Mouse (Mus musculus) heart, embryonic 13.5 days (tissue): ENCODE measurements around the gene Rbm44. TPM values are rescaled to one million over a fixed set of nuclear protein-coding genes. Genes with fewer than 3 reads are reported as not detected.

Experiments used
- ATAC-seq: fragments of 200-750 bp; cut with Nextera tagmentation; 2 replicates; pipeline ENCODE4 v1.8.0; 2017; ENCODE audit warnings: moderate TSS enrichment; ENCODE audit not compliant: insufficient number of reproducible peaks, low FRiP score, low TSS enrichment; ENCODE audit errors: extremely low read depth
- H3K27ac ChIP-seq: fragments of 300-500 bp; sonication (generic); replicated peaks from 2 replicates; pipeline ENCODE4 v1.5.1; 2015; ENCODE audit warnings: moderate library complexity, mild to moderate bottlenecking, inconsistent platforms
- H3K27me3 ChIP-seq: fragments of 300-500 bp; sonication (generic); replicated peaks from 2 replicates; pipeline ENCODE4 v1.6.1; 2015; ENCODE audit warnings: mild to moderate bottlenecking, inconsistent platforms
- H3K36me3 ChIP-seq: fragments of 300-500 bp; sonication (generic); 2 replicates; pipeline ENCODE4 v1.6.1; 2015; ENCODE audit warnings: mild to moderate bottlenecking, inconsistent platforms
- H3K4me1 ChIP-seq: fragments of 300-500 bp; sonication (generic); 2 replicates; pipeline ENCODE4 v1.6.1; 2015; ENCODE audit warnings: inconsistent platforms
- H3K4me2 ChIP-seq: fragments of 300-500 bp; sonication (generic); 2 replicates; pipeline ENCODE4 v1.6.1; 2015; ENCODE audit warnings: inconsistent platforms, mild to moderate bottlenecking, moderate library complexity
- H3K4me3 ChIP-seq: fragments of 300-500 bp; sonication (generic); 2 replicates; pipeline ENCODE4 v1.5.1; 2015; ENCODE audit warnings: moderate library complexity, mild to moderate bottlenecking, inconsistent platforms
- H3K9ac ChIP-seq: fragments of 300-500 bp; sonication (generic); 2 replicates; pipeline ENCODE4 v1.6.1; 2015; ENCODE audit warnings: inconsistent platforms, mild to moderate bottlenecking, moderate library complexity
- H3K9me3 ChIP-seq: fragments of 300-500 bp; sonication (generic); 2 replicates; pipeline ENCODE4 v1.6.1; 2016; ENCODE audit warnings: inconsistent platforms
- WGBS: fragments of 180-500 bp; shearing (Covaris S2); methylation state at CpG from one replicate; pipeline ENCODE4 v1.1.7; 2015; ENCODE audit warnings: mixed read lengths; 5-methylcytosine and 5-hydroxymethylcytosine counted together
- polyA plus RNA-seq: library from polyadenylated mRNA; unstranded; fragments of >200 nt; fragmentation: Nextera tagmentation; extraction: Ambion mirVana; gene quantifications from 2 replicates; pipeline ENCODE4 v1.2.1, GENCODE M21; 2015

The Rbm44 gene
- polyA plus RNA-seq, 1 experiment from 2014 or later = 2.1 TPM

- 80% methylated on average over 10 of the region's 10 CpGs for whole genome bisulfite sequencing
- no peak overlapping the region for H3K27ac ChIP-seq
- peaks cover 3% of the 10 kb centered on the region for H3K4me1 ChIP-seq
These were observed 44.1 kb downstream of the Rbm44 start for GRCm38 (mm10) chr1:91188851-91189460.

GRCm38 (mm10) chr1:91192184-91192583 lies 47.3 kb downstream of the Rbm44 start:
- Histone ChIP-seq H3K36me3 (no peaks in the 10 kb centered on the region), H3K9me3 (no peaks in the 10 kb centered on the region), H3K27me3 (no peaks in the 10 kb centered on the region), H3K9ac (no peak overlapping the region), H3K4me1 (peaks cover 3% of the 10 kb centered on the region), H3K27ac (no peak overlapping the region), H3K4me2 (no peak overlapping the region), H3K4me3 (no peak overlapping the region)
- WGBS = 69% methylated on average over 8 of the region's 8 CpGs
- ATAC-seq = no peak

More at GRCm38 (mm10) chr1:91188851-91189460, 44.1 kb downstream of the Rbm44 start:
- no peak for ATAC-seq
- Histone ChIP-seq H3K27me3 (no peaks in the 10 kb centered on the region), H3K9ac (no peak overlapping the region), H3K4me2 (no peak overlapping the region), H3K4me3 (no peak overlapping the region), H3K9me3 (peaks cover 6% of the 10 kb centered on the region; the same call in 1 of the 2 replicates), H3K36me3 (no peaks in the 10 kb centered on the region)

- no peaks in the 10 kb centered on the region for H3K27me3 ChIP-seq
- no peak overlapping the region for H3K27ac ChIP-seq
- H3K9ac ChIP-seq = no peak overlapping the region
- no peaks in the 10 kb centered on the region for H3K36me3 ChIP-seq
- no peak overlapping the region for H3K4me3 ChIP-seq
- 75% methylated on average over 4 of the region's 4 CpGs for WGBS
- ATAC-seq = no peak
- no peak overlapping the region for H3K4me2 ChIP-seq
- H3K9me3 ChIP-seq = no peaks in the 10 kb centered on the region
- peaks cover 3% of the 10 kb centered on the region for H3K4me1 ChIP-seq
These were observed 48.4 kb downstream of the Rbm44 start for GRCm38 (mm10) chr1:91193242-91193641.

GRCm38 (mm10) chr1:91193680-91194079 lies 48.8 kb downstream of the Rbm44 start:
- Histone ChIP-seq H3K27ac (no peak overlapping the region), H3K4me1 (peaks cover 3% of the 10 kb centered on the region), H3K27me3 (no peaks in the 10 kb centered on the region), H3K36me3 (no peaks in the 10 kb centered on the region), H3K4me3 (no peak overlapping the region), H3K9me3 (no peaks in the 10 kb centered on the region), H3K4me2 (no peak overlapping the region), H3K9ac (no peak overlapping the region)
- no peak for ATAC-seq
- 88% methylated on average over 4 of the region's 4 CpGs for WGBS

GRCm38 (mm10) chr1:91199793-91200192 lies 54.9 kb downstream of the Rbm44 start:
- no peaks in the 10 kb centered on the region for H3K9me3 ChIP-seq
- H3K27ac ChIP-seq = no peak overlapping the region
- H3K27me3 ChIP-seq = no peaks in the 10 kb centered on the region
- H3K4me2 ChIP-seq = no peak overlapping the region
- H3K4me3 ChIP-seq = no peak overlapping the region
- peaks cover 12% of the 10 kb centered on the region for H3K4me1 ChIP-seq
- no peak overlapping the region for H3K9ac ChIP-seq
- ATAC-seq = no peak
- WGBS = 82% methylated on average over 10 of the region's 10 CpGs
- H3K36me3 ChIP-seq = peaks cover 5% of the 10 kb centered on the region

- peak overlapping the region; percentile 5; the same call in 1 of the 2 replicates for H3K9ac ChIP-seq
- no peak overlapping the region for H3K4me3 ChIP-seq
- H3K4me2 ChIP-seq = no peak overlapping the region
- 33% methylated on average over 3 of the region's 3 CpGs for WGBS
- peaks cover 5% of the 10 kb centered on the region for H3K36me3 ChIP-seq
- no peaks in the 10 kb centered on the region for H3K27me3 ChIP-seq
- no peak for ATAC-seq
- no peaks in the 10 kb centered on the region for H3K9me3 ChIP-seq
- peaks cover 12% of the 10 kb centered on the region for H3K4me1 ChIP-seq
- H3K27ac ChIP-seq = no peak overlapping the region
These were observed 56.2 kb downstream of the Rbm44 start for GRCm38 (mm10) chr1:91201122-91201521.

- Histone ChIP-seq H3K36me3 (peaks cover 3% of the 10 kb centered on the region), H3K9me3 (no peaks in the 10 kb centered on the region), H3K4me3 (no peak overlapping the region), H3K4me2 (no peak overlapping the region), H3K9ac (no peak overlapping the region), H3K4me1 (peaks cover 24% of the 10 kb centered on the region), H3K27me3 (no peaks in the 10 kb centered on the region), H3K27ac (no peak overlapping the region)
- ATAC-seq = no peak
- 75% methylated on average over 5 of the region's 5 CpGs for WGBS
These were observed 59.4 kb downstream of the Rbm44 start for GRCm38 (mm10) chr1:91204221-91204765.

- Histone ChIP-seq H3K27me3 (no peaks in the 10 kb centered on the region), H3K4me2 (no peak overlapping the region), H3K4me3 (no peak overlapping the region), H3K4me1 (peaks cover 35% of the 10 kb centered on the region), H3K27ac (no peak overlapping the region), H3K9ac (no peak overlapping the region), H3K9me3 (no peaks in the 10 kb centered on the region), H3K36me3 (no peaks in the 10 kb centered on the region)
- WGBS = 76% methylated on average over 6 of the region's 6 CpGs
- ATAC-seq = no peak
These were observed 60.8 kb downstream of the Rbm44 start for GRCm38 (mm10) chr1:91205651-91206050.

- no peaks in the 10 kb centered on the region for H3K27me3 ChIP-seq
- no peak for ATAC-seq
- no peak overlapping the region for H3K9ac ChIP-seq
- no peak overlapping the region for H3K4me2 ChIP-seq
- H3K9me3 ChIP-seq = no peaks in the 10 kb centered on the region
- no peak overlapping the region for H3K4me3 ChIP-seq
- H3K36me3 ChIP-seq = no peaks in the 10 kb centered on the region
- H3K27ac ChIP-seq = no peak overlapping the region
- peaks cover 36% of the 10 kb centered on the region for H3K4me1 ChIP-seq
- WGBS = 71% methylated on average over 8 of the region's 8 CpGs
These were observed 61.4 kb downstream of the Rbm44 start for GRCm38 (mm10) chr1:91206336-91206735.

GRCm38 (mm10) chr1:91206873-91207272 lies 62.0 kb downstream of the Rbm44 start:
- 65% methylated on average over 5 of the region's 5 CpGs for WGBS
- Histone ChIP-seq H3K4me1 (peaks cover 41% of the 10 kb centered on the region), H3K9ac (no peak overlapping the region), H3K36me3 (no peaks in the 10 kb centered on the region), H3K4me2 (no peak overlapping the region), H3K4me3 (no peak overlapping the region), H3K9me3 (no peaks in the 10 kb centered on the region), H3K27ac (no peak overlapping the region), H3K27me3 (no peaks in the 10 kb centered on the region)
- no peak for ATAC-seq

GRCm38 (mm10) chr1:91207334-91208074 lies 62.6 kb downstream of the Rbm44 start:
- H3K4me2 ChIP-seq = no peak overlapping the region
- peaks cover 43% of the 10 kb centered on the region for H3K4me1 ChIP-seq
- WGBS = 75% methylated on average over 3 of the region's 3 CpGs
- H3K27me3 ChIP-seq = no peaks in the 10 kb centered on the region
- H3K27ac ChIP-seq = no peak overlapping the region
- no peak overlapping the region for H3K4me3 ChIP-seq
- H3K9ac ChIP-seq = no peak overlapping the region
- H3K36me3 ChIP-seq = no peaks in the 10 kb centered on the region
- no peak for ATAC-seq
- H3K9me3 ChIP-seq = no peaks in the 10 kb centered on the region
